Mouse (Mus musculus) neural tube, embryonic 14.5 days (tissue): ENCODE results near the gene Cd248. TPM values are rescaled to one million over a fixed set of nuclear protein-coding genes. Genes with fewer than 3 reads are reported as not detected.

Experiments used
- ATAC-seq: fragments of 200-750 bp; cut with Nextera tagmentation; 2 replicates; pipeline ENCODE4 v1.8.0; 2017; ENCODE audit warnings: low read depth, mild to moderate bottlenecking, moderate TSS enrichment, moderate library complexity
- H3K27ac ChIP-seq: fragments of 300-500 bp; sonication (generic); 2 replicates; pipeline ENCODE4 v1.5.1; 2014; ENCODE audit warnings: low read depth, mild to moderate bottlenecking, control low read depth, low read length, moderate library complexity, mixed read lengths
- H3K27me3 ChIP-seq: fragments of 300-500 bp; sonication (generic); 2 replicates; pipeline ENCODE4 v1.6.1; 2014; ENCODE audit warnings: low read length; ENCODE audit not compliant: control insufficient read depth, insufficient read depth
- H3K36me3 ChIP-seq: fragments of 300-500 bp; sonication (generic); 2 replicates; pipeline ENCODE4 v1.6.1; 2014; ENCODE audit warnings: low read length, mixed read lengths; ENCODE audit not compliant: control insufficient read depth, insufficient read depth
- H3K4me1 ChIP-seq: fragments of 300-500 bp; sonication (generic); 2 replicates; pipeline ENCODE4 v1.6.1; 2014; ENCODE audit warnings: low read length; ENCODE audit not compliant: control insufficient read depth, insufficient read depth
- H3K4me2 ChIP-seq: fragments of 300-500 bp; sonication (generic); 2 replicates; pipeline ENCODE4 v1.6.1; 2014; ENCODE audit warnings: mild to moderate bottlenecking, low read depth, low read length, control low read depth
- H3K4me3 ChIP-seq: fragments of 300-500 bp; sonication (generic); 2 replicates; pipeline ENCODE4 v1.5.1; 2014; ENCODE audit warnings: low read depth, low read length, control low read depth, mixed read lengths
- H3K9ac ChIP-seq: fragments of 300-500 bp; sonication (generic); replicated peaks from 2 replicates; pipeline ENCODE4 v1.6.1; 2014; ENCODE audit warnings: low read depth, mild to moderate bottlenecking, control low read depth, low read length, mixed read lengths
- H3K9me3 ChIP-seq: fragments of 300-500 bp; sonication (generic); 2 replicates; pipeline ENCODE4 v1.6.1; 2016; ENCODE audit warnings: low read length; ENCODE audit not compliant: control insufficient read depth
- WGBS: fragments of 180-500 bp; shearing (Covaris S2); extraction: QIAGEN DNeasy Blood & Tissue Kit; methylation state at CpG from one replicate; pipeline ENCODE4 v1.1.7; 2014; 5-methylcytosine and 5-hydroxymethylcytosine counted together
- polyA plus RNA-seq: library from polyadenylated mRNA; unstranded; fragments of >200 nt; fragmentation: Nextera tagmentation; extraction: Ambion mirVana; gene quantifications from 2 replicates; pipeline ENCODE4 v1.2.1, GENCODE M21; 2014

The Cd248 gene
- polyA plus RNA-seq, 1 experiment from 2014 or later: 6.3 TPM

- Histone ChIP-seq H3K4me2 (no peak within 1 kb of the TSS), H3K27me3 (peaks cover 30% of the 10 kb centered on the region), H3K4me1 (no peaks in the 10 kb centered on the region), H3K9ac (peak within 1 kb of the TSS; percentile 21; the same call in 1 of the 2 replicates), H3K36me3 (peaks cover 27% of the 10 kb centered on the region), H3K9me3 (no peaks in the 10 kb centered on the region), H3K27ac (no peak within 1 kb of the TSS), H3K4me3 (peak within 1 kb of the TSS; percentile 2; the same call in 1 of the 2 replicates)
- peak; percentile 29; the same call in 1 of the 2 replicates for ATAC-seq
- 21% methylated on average over 14 of the region's 14 CpGs for WGBS
Measured at GRCm38 (mm10) chr19:5050047-5050905, 17.6 kb upstream of the Cd248 start, which contains the start of gene Rin1. Gene Rin1, plus strand, starts transcription at chr19:5050481.

- 14% methylated on average over 17 of the region's 17 CpGs for WGBS
- Histone ChIP-seq H3K9me3 (no peaks in the 10 kb centered on the region), H3K27ac (no peak overlapping the region), H3K4me1 (no peaks in the 10 kb centered on the region), H3K4me3 (peak overlapping the region; percentile 2; the same call in 1 of the 2 replicates), H3K27me3 (peaks cover 30% of the 10 kb centered on the region), H3K4me2 (no peak overlapping the region), H3K36me3 (peaks cover 26% of the 10 kb centered on the region), H3K9ac (no peak overlapping the region)
- no peak for ATAC-seq
Measured at GRCm38 (mm10) chr19:5051031-5051430, 16.8 kb upstream of the Cd248 start.

GRCm38 (mm10) chr19:5051515-5051914, 16.4 kb upstream of the Cd248 start:
- Histone ChIP-seq H3K4me1 (no peaks in the 10 kb centered on the region), H3K9me3 (no peaks in the 10 kb centered on the region), H3K27me3 (peaks cover 30% of the 10 kb centered on the region), H3K36me3 (peaks cover 21% of the 10 kb centered on the region; the same call in 1 of the 2 replicates), H3K27ac (no peak overlapping the region), H3K4me2 (no peak overlapping the region), H3K4me3 (no peak overlapping the region), H3K9ac (no peak overlapping the region)
- WGBS: 37% methylated on average over 3 of the region's 3 CpGs
- no peak for ATAC-seq

GRCm38 (mm10) chr19:5052166-5052822, 15.6 kb upstream of the Cd248 start:
- H3K4me2 ChIP-seq: no peak overlapping the region
- H3K9me3 ChIP-seq: no peaks in the 10 kb centered on the region
- H3K36me3 ChIP-seq: peaks cover 16% of the 10 kb centered on the region; the same call in 1 of the 2 replicates
- peaks cover 30% of the 10 kb centered on the region for H3K27me3 ChIP-seq
- ATAC-seq: no peak
- no peaks in the 10 kb centered on the region for H3K4me1 ChIP-seq
- H3K27ac ChIP-seq: no peak overlapping the region
- no peak overlapping the region for H3K9ac ChIP-seq
- H3K4me3 ChIP-seq: no peak overlapping the region
- 30% methylated on average over 23 of the region's 25 CpGs for WGBS

GRCm38 (mm10) chr19:5052853-5053252, 15.0 kb upstream of the Cd248 start:
- ATAC-seq: no peak
- Histone ChIP-seq H3K27ac (no peak overlapping the region), H3K4me3 (no peak overlapping the region), H3K4me1 (no peaks in the 10 kb centered on the region), H3K9me3 (no peaks in the 10 kb centered on the region), H3K27me3 (peaks cover 30% of the 10 kb centered on the region), H3K4me2 (no peak overlapping the region), H3K9ac (no peak overlapping the region), H3K36me3 (peaks cover 10% of the 10 kb centered on the region; the same call in 1 of the 2 replicates)
- WGBS: 58% methylated on average over 17 of the region's 17 CpGs

GRCm38 (mm10) chr19:5053909-5054308, 14.0 kb upstream of the Cd248 start:
- Histone ChIP-seq H3K4me2 (no peak overlapping the region), H3K27ac (no peak overlapping the region), H3K36me3 (peaks cover 6% of the 10 kb centered on the region; the same call in 1 of the 2 replicates), H3K4me3 (no peak overlapping the region), H3K27me3 (peaks cover 30% of the 10 kb centered on the region), H3K4me1 (no peaks in the 10 kb centered on the region), H3K9ac (no peak overlapping the region), H3K9me3 (no peaks in the 10 kb centered on the region)
- ATAC-seq: no peak
- WGBS: 18% methylated on average over 9 of the region's 9 CpGs

- Histone ChIP-seq H3K4me3 (no peak overlapping the region), H3K4me2 (no peak overlapping the region), H3K27me3 (peaks cover 21% of the 10 kb centered on the region), H3K9ac (no peak overlapping the region), H3K9me3 (no peaks in the 10 kb centered on the region), H3K36me3 (no peaks in the 10 kb centered on the region), H3K27ac (no peak overlapping the region), H3K4me1 (no peaks in the 10 kb centered on the region)
- no peak for ATAC-seq
- 13% methylated on average over 6 of the region's 6 CpGs for WGBS
Measured at GRCm38 (mm10) chr19:5056251-5056650, 11.6 kb upstream of the Cd248 start.

GRCm38 (mm10) chr19:5057876-5058775, 9.8 kb upstream of the Cd248 start:
- Histone ChIP-seq H3K4me3 (no peak overlapping the region), H3K9me3 (no peaks in the 10 kb centered on the region), H3K27me3 (peaks cover 3% of the 10 kb centered on the region; the same call in 1 of the 2 replicates), H3K4me1 (no peaks in the 10 kb centered on the region), H3K36me3 (no peaks in the 10 kb centered on the region), H3K27ac (no peak overlapping the region), H3K4me2 (no peak overlapping the region), H3K9ac (no peak overlapping the region)
- no peak for ATAC-seq
- WGBS: 23% methylated on average over 16 of the region's 16 CpGs
